Mouse (Mus musculus) CD4-positive, CD25-positive, alpha-beta regulatory T cell, adult 2 months (primary cell): ENCODE data around the gene Ptprh.

ENCODE experiments used
- DNase-seq: peaks from one replicate; pipeline ENCODE4 v3.0.0-alpha.2; 2012; ENCODE audit warnings: low read depth, low spot score

The Ptprh gene

DNA sequence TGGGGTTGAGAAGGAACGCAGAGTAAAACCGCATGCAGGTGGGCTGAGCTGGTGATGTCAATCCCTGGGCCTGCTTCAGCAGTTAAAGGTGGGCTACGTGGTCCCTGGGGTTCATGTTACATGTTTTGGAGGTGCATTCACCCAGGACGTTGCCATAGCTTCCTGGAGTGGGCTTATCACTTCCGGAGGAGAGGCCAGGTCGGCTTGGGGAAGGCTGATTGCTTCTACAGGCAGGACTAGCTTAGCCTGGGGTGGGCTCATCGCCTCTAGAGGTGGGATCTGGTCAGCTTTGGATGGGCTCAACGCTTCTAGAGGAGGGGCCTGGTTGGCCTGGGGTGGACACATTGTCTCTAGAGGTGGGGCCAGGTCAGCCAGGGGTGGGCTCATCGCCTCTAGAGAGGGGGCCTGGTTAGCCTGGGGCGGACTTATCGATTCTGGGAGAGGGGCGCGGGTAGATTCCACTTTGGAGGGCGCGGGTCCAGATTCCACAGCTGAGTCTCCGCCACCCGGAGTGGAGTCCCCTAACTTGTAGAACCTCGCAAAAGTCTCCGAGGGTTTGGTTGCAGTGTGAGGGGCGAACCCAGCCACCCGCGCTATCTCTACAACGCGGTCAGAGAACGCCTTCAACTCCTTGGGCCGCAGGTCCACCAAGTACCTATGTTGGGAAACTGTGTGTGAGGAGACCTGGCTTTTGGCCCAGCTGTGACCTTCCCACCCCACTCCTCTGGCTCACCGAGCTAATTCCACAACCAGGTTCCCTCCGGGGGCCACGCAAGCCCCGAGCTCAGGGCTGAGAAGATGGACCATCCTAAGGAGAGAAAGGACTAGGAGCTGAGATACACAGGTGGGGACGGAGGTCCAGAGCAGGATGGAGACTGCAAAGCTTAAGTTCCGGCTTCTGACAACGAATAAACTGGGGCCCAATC is 80.4 kb downstream of the Ptprh start:
- DNase-seq: no peak

- no peak for DNase-seq
Observed at GRCm38 (mm10) chr7:4522292-4522691, 81.5 kb downstream of the Ptprh start.

GRCm38 (mm10) chr7:4521231-4522003 is 82.4 kb downstream of the Ptprh start:
- peak; percentile 33 for DNase-seq

DNA sequence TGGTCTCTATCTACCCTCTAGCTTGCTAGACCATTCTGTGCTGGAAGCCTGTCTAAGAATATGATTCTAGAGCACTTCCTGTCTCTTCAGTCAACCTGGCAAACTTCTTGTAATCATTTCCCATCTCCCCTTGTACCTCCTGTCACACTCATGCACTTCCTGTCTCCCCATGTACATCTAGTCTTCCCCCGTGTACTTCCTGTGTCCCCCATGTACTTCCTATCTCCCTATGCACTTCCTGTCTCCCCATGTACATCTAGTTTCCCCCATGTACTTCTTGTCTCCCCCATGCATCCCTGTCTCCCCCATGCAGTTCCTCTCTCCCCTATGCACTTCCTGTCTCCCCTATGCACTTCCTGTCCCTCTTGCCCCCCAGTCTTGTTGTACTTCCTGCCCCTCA is 85.4 kb downstream of the Ptprh start:
- peak; percentile 44 for DNase-seq

GRCm38 (mm10) chr7:4516332-4517050 is 87.3 kb downstream of the Ptprh start, which contains the start of gene Tnnt1:
Tnnt1 (minus strand) TSS chr7:4516382.
- DNase-seq: no peak

- no peak for DNase-seq
Observed at GRCm38 (mm10) chr7:4515853-4516252, 88.0 kb downstream of the Ptprh start.

DNA sequence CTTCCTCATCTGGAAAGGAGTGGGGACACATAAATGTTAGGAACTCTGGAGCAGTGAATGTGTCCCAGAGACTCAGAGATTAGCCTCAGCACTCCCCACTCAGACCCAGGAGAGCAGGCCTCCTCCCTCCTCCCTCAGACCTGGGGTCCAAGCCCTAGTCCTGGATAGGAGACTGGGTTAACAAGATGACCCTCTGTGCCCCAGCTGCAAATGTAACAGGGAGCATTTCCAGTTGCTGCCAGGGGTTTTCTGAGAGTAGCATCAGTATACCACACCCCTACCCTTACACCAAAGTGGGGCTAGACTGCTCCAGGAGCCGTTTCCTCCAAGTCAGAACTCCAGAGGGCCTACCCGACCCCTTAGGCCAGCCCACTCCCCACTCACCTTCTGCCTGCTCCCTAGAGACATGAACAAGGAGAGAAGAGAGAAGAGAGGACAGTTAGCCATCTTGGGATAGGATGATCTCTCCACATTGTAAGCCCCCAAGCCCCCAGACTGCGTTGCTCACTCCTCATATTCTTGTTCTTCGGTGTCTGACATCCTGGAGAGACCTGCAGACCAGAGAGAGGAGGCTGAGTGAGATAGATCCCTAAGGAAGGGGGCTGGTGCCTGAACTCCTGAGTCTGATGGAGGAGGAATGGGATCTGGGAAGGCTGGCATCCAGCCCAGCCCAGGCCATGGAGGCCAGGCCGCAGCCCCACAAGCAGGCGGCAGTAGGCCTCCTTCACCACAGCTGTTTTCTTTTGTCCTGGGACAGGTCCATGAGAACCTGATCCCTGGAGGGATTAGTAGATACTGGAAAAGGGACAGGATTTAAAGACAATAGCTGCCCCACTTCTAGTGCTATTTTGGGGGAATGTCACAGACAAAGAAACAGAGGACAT is 89.8 kb downstream of the Ptprh start:
- no peak for DNase-seq

- peak; percentile 82 for DNase-seq
Observed at GRCm38 (mm10) chr7:4513236-4513635, 90.6 kb downstream of the Ptprh start.

GRCm38 (mm10) chr7:4511489-4512224 is 92.2 kb downstream of the Ptprh start:
- no peak for DNase-seq

DNA sequence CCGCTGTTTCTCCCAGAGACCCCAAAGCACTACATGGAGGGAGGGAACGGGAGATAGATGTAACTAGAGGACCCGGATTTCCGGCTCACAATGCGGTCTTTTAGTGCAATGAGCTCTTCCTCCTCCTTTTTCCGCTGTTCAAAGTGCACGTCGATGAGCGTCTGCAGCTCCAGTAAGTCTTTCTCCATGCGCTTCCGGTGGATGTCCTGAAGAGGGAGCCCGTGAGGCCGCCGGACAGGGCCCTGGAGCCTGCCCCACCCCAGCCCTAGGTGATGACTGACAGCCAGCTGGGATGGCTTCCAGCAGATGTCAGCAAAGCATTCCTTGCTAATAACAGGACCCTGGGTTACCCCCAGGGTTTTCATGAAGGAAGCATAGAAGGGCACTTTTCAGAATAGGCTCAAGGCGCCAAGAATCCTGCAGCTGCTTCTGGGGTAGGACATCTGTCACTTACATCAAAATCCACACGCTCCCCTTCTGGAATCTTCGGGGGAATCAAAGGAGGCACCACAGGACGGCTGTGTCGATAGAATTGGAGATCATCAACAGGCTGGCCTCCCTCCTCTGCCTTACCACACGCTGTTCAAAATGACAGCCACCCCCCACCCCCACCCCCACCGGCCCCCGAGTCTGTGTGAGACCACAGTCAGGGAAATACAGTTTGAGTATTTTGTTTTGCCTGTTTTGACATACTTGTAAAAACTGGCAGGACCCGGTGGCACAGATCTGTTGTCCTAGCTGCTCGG is 93.8 kb downstream of the Ptprh start:
- peak; percentile 85 for DNase-seq

DNA sequence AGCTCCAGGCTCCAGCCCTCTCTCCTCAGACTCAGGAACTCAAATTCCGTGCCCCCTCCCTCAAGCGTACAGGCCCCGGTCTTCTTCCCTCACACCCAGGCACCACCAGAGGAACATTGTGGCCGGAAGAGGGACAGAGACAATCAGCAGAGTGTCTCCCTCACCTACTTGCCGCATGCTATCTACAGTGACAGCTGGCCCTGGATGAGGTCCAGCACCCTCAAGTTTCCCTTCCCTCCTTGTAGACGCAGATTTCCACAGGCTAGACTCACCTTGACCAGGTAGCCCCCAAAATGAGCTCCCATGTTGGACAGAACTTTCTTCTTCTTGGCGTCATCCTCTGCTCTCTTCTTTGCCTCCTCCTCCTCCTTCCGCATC is 95.1 kb downstream of the Ptprh start:
- no peak for DNase-seq

DNA sequence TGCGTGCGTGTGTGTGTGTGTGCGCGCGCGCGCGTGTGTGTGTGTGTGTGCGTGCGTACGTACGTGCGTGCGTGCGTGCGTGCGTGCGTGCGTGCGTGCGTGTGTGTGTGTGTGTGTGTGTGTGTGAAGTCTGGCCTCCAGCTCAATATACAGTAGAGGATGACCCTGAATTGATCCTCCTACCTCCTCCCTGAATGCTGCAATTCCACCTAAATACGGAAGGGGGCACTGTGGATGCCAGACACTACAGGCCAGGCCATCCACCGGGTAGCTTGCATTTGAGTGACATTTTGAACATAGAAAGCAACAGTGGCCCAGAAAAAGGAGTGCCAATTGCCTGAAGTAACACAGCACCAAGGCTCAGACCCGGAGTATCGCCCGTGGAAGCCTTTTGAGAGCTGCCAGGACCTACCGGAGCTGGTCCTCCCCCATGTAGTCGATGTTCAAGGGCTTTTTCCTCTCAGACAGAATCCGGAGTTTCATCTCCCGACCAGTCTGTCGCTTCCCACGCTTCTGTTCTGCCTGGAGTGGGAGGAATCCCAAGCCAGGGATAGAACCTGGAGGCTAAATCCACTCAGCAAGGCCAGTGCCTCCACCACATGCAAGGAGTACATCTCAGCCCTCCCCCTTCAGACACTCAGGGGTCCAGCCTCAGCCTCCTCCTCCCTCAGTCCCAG is 95.6 kb downstream of the Ptprh start:
- DNase-seq: peak; percentile 49

- DNase-seq: no peak
Observed at GRCm38 (mm10) chr7:4507220-4507619, 96.6 kb downstream of the Ptprh start.

DNA sequence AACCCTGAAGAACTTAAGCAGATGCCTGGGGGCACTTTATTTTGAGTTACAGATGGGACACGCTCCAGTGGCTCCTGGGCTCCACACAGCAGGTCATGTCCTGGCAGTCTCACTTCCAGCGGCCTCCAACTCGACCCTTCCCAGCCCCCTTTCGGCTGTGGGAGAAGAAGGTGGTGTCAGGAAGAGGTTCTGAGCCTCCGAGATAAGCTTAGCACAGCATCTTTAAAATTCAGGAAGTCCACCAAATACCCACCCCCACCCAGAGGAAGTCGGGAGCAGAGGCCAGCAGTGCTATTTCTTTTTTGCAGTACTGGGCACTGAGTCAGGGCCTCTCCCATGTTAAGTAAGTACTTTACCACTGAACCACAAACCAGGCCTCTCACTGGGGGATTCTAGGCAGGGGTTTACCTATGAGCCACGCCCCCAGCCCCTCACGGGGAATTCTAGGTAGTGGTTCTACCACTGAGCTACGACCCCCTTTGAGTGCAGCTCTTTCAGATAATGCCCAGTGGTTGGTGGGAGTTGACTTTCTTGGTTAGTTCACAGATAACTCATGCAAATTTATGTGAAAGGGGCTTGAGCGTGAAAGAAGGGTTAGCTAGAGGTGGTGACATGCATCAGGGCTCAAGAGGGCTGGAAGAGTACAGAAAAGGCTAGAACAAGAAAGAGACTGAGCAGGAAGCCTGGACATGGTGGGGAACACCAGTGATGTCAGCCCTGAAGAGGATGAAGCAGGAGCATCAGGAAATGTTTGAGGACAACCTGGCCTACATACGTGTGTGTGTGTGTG is 99.0 kb downstream of the Ptprh start:
- no peak for DNase-seq

GRCm38 (mm10) chr7:4503858-4504257 is 100.0 kb downstream of the Ptprh start:
- DNase-seq: no peak

- no peak for DNase-seq
Observed at GRCm38 (mm10) chr7:4503100-4503499, 100.7 kb downstream of the Ptprh start.

DNA sequence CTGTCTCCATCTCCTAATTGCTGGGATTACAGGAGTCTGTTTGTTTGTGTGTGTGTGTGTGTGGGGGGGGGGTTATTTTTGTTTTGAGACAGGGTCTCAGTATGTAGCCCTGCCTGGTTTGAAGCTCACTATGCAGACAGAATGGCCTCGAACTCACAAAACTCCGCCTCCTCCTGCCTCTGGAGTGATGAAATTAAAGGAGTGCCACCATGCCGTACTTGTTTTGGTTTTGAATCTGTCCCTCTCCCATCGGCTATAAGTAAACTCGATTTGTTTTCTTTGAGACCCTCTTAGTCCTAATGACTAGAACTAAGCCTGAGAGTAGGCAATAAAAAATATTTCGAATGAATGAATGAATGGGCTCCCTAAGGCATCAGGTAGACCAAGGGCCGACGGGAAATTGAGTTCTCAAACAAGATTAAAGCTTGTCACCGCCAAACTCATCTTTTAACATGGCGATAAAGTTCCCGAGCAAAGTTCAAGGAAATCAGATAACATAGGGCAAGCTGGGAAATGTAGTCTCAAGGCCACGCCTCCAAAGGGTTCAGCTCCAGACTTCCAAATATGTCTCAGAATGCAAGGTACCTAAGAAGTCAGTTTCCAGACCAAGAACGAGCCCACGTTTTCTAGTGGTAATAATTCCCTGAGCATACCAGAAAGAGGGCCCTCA is 101.3 kb downstream of the Ptprh start:
- peak; percentile 27 for DNase-seq
